Mouse (Mus musculus) forebrain, embryonic 15.5 days (tissue): ENCODE measurements around the gene Lime1. TPM values are rescaled to one million over a fixed set of nuclear protein-coding genes. Genes with fewer than 3 reads are reported as not detected.
A peak's percentile ranks its signal among the peaks of the same experiment; 100 is the strongest.

Experiments
- ATAC-seq: fragments of 200-750 bp; cut with Nextera tagmentation; replicated peaks from 2 replicates; pipeline ENCODE4 v1.8.0; 2017; ENCODE audit warnings: mild to moderate bottlenecking, moderate TSS enrichment, moderate library complexity
- H3K27ac ChIP-seq: fragments of 300-500 bp; sonication (generic); replicated peaks from 2 replicates; pipeline ENCODE4 v1.5.1; 2015; ENCODE audit warnings: mild to moderate bottlenecking, inconsistent platforms
- H3K27me3 ChIP-seq: fragments of 300-500 bp; sonication (generic); 2 replicates; pipeline ENCODE4 v1.6.1; 2015; ENCODE audit warnings: inconsistent platforms
- H3K36me3 ChIP-seq: fragments of 300-500 bp; sonication (generic); 2 replicates; pipeline ENCODE4 v1.6.1; 2015; ENCODE audit warnings: mild to moderate bottlenecking, inconsistent platforms
- H3K4me1 ChIP-seq: fragments of 300-500 bp; sonication (generic); 2 replicates; pipeline ENCODE4 v1.6.1; 2015; ENCODE audit warnings: inconsistent platforms
- H3K4me2 ChIP-seq: fragments of 300-500 bp; sonication (generic); replicated peaks from 2 replicates; pipeline ENCODE4 v1.6.1; 2015; ENCODE audit warnings: mild to moderate bottlenecking, inconsistent platforms
- H3K4me3 ChIP-seq: fragments of 300-500 bp; sonication (generic); 2 replicates; pipeline ENCODE4 v1.5.1; 2015; ENCODE audit warnings: mild to moderate bottlenecking, inconsistent platforms
- H3K9ac ChIP-seq: fragments of 300-500 bp; sonication (generic); replicated peaks from 2 replicates; pipeline ENCODE4 v1.6.1; 2015; ENCODE audit warnings: mild to moderate bottlenecking, inconsistent platforms
- H3K9me3 ChIP-seq: fragments of 300-500 bp; sonication (generic); 2 replicates; pipeline ENCODE4 v1.6.1; 2016; ENCODE audit warnings: inconsistent platforms
- WGBS: fragments of 180-500 bp; shearing (Covaris S2); methylation state at CpG from one replicate; pipeline ENCODE4 v1.1.7; 2015; ENCODE audit warnings: mixed read lengths; 5-methylcytosine and 5-hydroxymethylcytosine counted together
- polyA plus RNA-seq: library from polyadenylated mRNA; unstranded; fragments of >200 nt; fragmentation: Nextera tagmentation; extraction: Ambion mirVana; gene quantifications from 2 replicates; pipeline ENCODE4 v1.2.1, GENCODE M21; 2015

Lime1 gene
- polyA plus RNA-seq: 45.7 and 45.9 TPM in 2 replicates

DNA sequence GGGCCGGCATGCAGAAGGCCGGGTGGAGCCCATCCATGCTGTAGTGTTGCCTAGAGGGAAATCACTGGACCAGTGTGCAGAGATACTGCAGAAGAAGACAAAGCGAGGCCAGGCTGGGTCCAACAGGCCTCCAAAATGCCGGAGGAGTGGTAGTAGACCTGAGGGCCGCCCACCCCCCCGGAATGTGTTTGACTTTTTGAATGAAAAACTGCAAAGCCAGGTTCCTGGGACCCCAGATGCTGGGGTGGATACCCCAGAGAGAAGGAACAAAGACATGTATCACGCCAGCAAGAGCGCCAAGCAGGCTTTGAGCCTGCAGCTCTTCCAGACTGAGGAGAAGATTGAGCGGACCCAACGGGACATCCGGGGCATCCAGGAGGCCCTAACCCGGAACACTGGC is at the start of gene Lime1:
Lime1 (plus strand) TSS at position 301 of the 400 bp plus-strand sequence.
- H3K4me1 ChIP-seq: no peaks in the 10 kb centered on the region
- H3K4me3 ChIP-seq: no peak within 1 kb of the TSS
- H3K27me3 ChIP-seq: no peaks in the 10 kb centered on the region
- WGBS: 95% methylated on average over 12 of the region's 12 CpGs
- no peaks in the 10 kb centered on the region for H3K9me3 ChIP-seq
- H3K9ac ChIP-seq: no peak within 1 kb of the TSS
- H3K36me3 ChIP-seq: peaks cover 57% of the 10 kb centered on the region
- H3K27ac ChIP-seq: no peak within 1 kb of the TSS
- ATAC-seq: no peak
- H3K4me2 ChIP-seq: no peak within 1 kb of the TSS

DNA sequence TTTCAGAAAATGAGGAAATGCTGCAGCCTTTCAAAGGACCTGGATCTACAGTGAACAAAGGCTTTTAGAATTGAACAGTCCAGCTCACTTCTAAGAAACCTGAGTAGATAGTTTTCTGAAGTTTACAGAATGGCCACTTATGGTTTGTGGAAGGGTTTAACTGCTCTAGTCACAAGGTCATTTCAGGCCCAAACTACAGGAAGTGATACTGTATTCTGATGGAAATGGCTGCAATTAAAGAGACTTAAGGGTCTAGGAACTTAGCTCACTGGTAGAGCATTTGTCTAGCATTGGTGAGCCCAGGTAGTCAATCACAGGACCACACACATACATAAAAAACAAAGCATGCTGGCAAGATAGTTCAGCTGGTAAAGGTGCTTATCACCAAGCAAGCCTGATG is 47.3 kb upstream of the Lime1 start:
- no peak for ATAC-seq
- no peaks in the 10 kb centered on the region for H3K27me3 ChIP-seq
- no peak overlapping the region for H3K4me2 ChIP-seq
- H3K4me3 ChIP-seq: no peak overlapping the region
- no peak overlapping the region for H3K27ac ChIP-seq
- H3K4me1 ChIP-seq: no peaks in the 10 kb centered on the region
- H3K9ac ChIP-seq: no peak overlapping the region
- peaks cover 61% of the 10 kb centered on the region for H3K36me3 ChIP-seq
- H3K9me3 ChIP-seq: no peaks in the 10 kb centered on the region

DNA sequence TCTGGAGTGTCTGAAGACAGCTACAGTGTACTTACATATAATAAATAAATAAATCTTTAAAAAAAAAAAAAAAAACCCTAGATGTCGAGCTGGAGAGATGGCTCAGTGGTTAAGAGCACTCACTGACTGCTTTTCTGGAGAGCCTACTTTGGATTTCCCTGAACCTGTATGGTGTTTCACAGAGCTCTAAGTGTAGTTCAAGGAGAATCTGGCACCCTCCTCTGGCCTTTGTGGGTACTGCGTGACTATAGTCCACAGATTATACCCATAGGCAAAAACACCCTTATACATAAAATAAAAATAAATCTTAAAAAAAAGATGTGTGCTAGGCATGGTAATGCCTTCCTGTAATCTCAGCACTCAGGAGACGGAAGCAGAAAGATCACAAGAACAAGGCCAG is 45.9 kb upstream of the Lime1 start:
- ATAC-seq: 0 out of 2 replicates have a peak, but pooled peaks have one; percentile 60
- Histone ChIP-seq H3K4me3 (no peak overlapping the region), H3K27ac (no peak overlapping the region), H3K36me3 (peaks cover 63% of the 10 kb centered on the region), H3K27me3 (no peaks in the 10 kb centered on the region), H3K9me3 (no peaks in the 10 kb centered on the region), H3K4me2 (no peak overlapping the region), H3K9ac (no peak overlapping the region), H3K4me1 (no peaks in the 10 kb centered on the region)
- WGBS: 56% methylated on average over 3 of the region's 3 CpGs

DNA sequence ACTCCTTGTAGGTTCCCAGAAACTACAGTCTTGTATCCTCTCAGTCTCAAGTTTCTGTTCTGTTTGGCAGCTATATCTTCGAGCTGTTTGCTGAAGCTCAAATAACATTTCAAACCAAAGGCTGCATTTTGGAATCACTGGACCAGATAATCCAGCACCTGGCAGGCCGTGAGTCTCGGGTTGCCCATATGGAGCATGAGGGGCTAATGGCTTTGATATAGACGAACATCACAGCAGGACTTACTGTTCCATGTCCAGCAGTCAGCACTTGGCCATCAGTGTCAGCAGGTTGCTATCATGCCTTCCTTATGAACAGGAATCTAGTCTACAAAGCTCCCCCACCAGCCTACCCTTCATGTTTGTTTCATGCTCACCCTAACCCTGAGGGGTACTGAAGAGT is 39.5 kb upstream of the Lime1 start:
- Histone ChIP-seq H3K27ac (no peak overlapping the region), H3K27me3 (no peaks in the 10 kb centered on the region), H3K9ac (no peak overlapping the region), H3K9me3 (no peaks in the 10 kb centered on the region), H3K4me1 (no peaks in the 10 kb centered on the region), H3K36me3 (peaks cover 60% of the 10 kb centered on the region), H3K4me2 (no peak overlapping the region), H3K4me3 (no peak overlapping the region)
- WGBS: 78% methylated on average over 4 of the region's 4 CpGs
- no peak for ATAC-seq

DNA sequence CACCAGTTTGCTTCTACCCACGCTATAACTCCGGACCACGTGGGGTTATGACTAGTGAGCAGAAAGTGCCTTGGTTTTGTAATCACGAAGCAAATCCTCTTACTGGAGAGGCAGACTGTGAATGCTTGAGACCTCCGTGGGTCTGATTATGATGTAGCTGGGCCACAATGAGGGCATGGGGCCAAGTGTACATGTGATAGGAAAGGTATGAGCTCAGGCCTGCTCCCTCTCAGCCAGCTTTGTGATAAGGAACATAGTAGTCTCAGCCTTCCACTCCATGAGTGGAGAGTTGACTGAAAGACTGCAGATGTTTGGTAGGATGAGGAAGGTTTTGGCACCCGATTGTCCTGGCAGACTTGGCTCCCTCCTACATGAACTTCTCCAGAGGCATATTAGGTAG is 37.1 kb upstream of the Lime1 start:
- Histone ChIP-seq H3K27ac (no peak overlapping the region), H3K4me1 (no peaks in the 10 kb centered on the region), H3K36me3 (peaks cover 48% of the 10 kb centered on the region), H3K4me3 (no peak overlapping the region), H3K9me3 (no peaks in the 10 kb centered on the region), H3K4me2 (no peak overlapping the region), H3K9ac (no peak overlapping the region), H3K27me3 (no peaks in the 10 kb centered on the region)
- WGBS: 94% methylated on average over 6 of the region's 6 CpGs
- ATAC-seq: no peak

DNA sequence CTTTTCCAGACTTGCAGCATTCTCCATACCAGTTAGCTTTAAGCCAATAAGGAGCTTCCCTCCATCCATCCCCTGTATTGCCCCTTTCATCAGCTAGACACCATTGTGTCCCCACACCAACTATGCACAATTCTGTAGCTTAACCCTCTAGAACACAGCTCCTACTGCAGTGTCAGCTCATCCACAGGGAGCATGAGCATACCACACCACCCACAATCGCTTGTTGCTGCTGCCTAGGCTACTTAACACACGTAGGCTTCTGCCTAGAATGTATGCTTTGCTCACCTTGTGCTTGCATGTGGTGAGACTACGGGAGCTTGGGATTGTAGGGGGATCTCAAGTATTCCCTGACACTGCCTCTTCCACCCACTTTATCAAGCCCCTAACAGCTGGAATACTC is 23.1 kb upstream of the Lime1 start:
- ATAC-seq: no peak
- Histone ChIP-seq H3K27ac (no peak overlapping the region), H3K9me3 (no peaks in the 10 kb centered on the region), H3K27me3 (no peaks in the 10 kb centered on the region), H3K4me3 (no peak overlapping the region), H3K4me1 (no peaks in the 10 kb centered on the region), H3K36me3 (peaks cover 85% of the 10 kb centered on the region), H3K4me2 (no peak overlapping the region), H3K9ac (no peak overlapping the region)
- 79% methylated on average over 3 of the region's 3 CpGs for WGBS

DNA sequence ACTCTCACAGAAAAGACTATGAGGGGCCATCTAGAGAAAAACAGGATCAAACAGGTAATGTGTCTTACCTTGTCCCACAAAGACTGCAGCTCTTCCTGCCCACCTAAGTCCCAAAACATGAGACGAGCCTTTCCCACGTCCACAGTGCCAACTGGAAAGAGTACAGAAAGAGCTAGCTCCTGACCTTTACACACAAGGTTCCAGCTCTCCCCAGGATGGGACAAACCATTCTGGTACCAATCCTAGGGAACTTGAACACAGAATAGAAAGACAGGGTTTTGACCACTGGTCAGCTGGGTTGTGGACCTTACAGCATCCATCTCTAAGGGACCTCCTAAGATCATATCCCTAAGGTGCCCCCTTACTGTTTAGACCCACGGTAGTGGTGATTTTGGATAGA is 15.9 kb upstream of the Lime1 start:
- H3K4me2 ChIP-seq: peak overlapping the region; percentile 90
- no peaks in the 10 kb centered on the region for H3K27me3 ChIP-seq
- no peak for ATAC-seq
- no peaks in the 10 kb centered on the region for H3K9me3 ChIP-seq
- no peak overlapping the region for H3K27ac ChIP-seq
- peaks cover 39% of the 10 kb centered on the region for H3K4me1 ChIP-seq
- 85% methylated on average over 3 of the region's 3 CpGs for WGBS
- peaks cover 41% of the 10 kb centered on the region for H3K36me3 ChIP-seq
- H3K4me3 ChIP-seq: peak overlapping the region; percentile 81
- peak overlapping the region; percentile 94; the same call in 1 of the 2 replicates for H3K9ac ChIP-seq

DNA sequence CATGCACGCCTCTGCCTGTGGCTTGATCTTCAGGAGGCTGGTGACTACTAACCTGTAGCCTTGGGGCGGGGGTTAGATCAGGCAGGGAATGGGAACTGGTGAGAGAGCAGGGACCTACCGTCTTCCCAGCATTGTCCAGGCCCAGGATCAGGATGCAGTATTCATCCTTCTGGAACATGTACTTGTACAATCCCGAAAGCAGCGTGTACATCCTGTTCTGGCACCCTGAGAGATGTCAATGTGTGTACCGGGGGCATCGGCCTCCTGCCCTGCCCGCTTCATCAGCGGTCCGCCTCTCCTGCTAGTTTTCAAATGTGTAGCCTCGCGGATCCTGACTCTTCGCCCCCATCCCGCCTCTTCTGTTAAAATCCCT is 15.4 kb upstream of the Lime1 start:
- Histone ChIP-seq H3K36me3 (peaks cover 40% of the 10 kb centered on the region), H3K4me1 (peaks cover 44% of the 10 kb centered on the region), H3K27me3 (no peaks in the 10 kb centered on the region), H3K4me3 (peak overlapping the region; percentile 81), H3K27ac (peak overlapping the region; percentile 93), H3K9ac (peak overlapping the region; percentile 94), H3K9me3 (no peaks in the 10 kb centered on the region), H3K4me2 (peak overlapping the region; percentile 90)
- no peak; the same call in 1 of the 2 replicates for ATAC-seq
- WGBS: 11% methylated on average over 14 of the region's 14 CpGs

DNA sequence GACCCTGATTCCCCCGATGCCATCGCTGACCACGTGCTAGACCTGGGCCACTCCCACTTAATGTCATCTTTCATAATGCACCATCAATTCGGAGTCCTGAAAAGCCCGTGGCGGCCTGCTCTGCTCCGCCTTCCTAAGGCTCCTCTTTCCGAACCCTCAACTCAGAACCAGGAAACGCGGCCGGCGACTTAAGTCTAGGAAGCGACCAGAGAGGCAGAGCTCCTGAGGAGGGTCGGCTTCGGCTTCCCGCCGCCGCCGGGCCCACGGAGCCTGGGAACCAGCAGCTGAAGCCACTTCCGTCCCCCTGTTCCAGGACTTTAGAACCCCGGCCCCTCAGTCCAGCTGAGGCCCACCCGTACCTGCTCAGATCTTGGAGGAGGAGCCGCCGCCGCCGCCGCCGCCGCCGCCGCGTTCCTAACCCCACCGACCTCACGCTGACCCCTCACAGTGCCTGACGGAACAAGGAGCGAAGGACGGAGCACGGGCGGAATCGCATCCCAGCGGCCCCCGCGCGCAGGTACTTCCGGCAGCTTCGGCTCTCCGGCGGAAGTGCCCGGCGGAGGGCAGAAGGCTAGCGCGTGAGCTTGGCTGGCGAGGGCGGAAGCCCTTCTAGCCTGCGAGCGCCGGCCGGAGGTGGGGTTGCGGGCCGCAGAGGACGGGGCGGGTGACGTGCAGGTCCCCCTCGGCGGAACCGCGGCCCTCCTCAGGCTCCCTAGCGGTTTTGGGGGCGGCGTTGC is 14.8 kb upstream of the Lime1 start, which contains the start of the genes Zgpat and Arfrp1:
Zgpat (plus strand) TSS at position 69 of the 737 bp plus-strand sequence.
Arfrp1 (minus strand) TSS at position 545 of the 737 bp plus-strand sequence.
- Histone ChIP-seq H3K36me3 (peaks cover 40% of the 10 kb centered on the region), H3K27me3 (no peaks in the 10 kb centered on the region), H3K4me2 (peak within 1 kb of the TSS; percentile 90), H3K9me3 (no peaks in the 10 kb centered on the region), H3K4me1 (peaks cover 46% of the 10 kb centered on the region), H3K4me3 (peak within 1 kb of the TSS; percentile 81), H3K9ac (peak within 1 kb of the TSS; percentile 94), H3K27ac (peak within 1 kb of the TSS; percentile 93)
- 1% methylated on average over 71 of the region's 71 CpGs for WGBS
- peak; percentile 89 for ATAC-seq

DNA sequence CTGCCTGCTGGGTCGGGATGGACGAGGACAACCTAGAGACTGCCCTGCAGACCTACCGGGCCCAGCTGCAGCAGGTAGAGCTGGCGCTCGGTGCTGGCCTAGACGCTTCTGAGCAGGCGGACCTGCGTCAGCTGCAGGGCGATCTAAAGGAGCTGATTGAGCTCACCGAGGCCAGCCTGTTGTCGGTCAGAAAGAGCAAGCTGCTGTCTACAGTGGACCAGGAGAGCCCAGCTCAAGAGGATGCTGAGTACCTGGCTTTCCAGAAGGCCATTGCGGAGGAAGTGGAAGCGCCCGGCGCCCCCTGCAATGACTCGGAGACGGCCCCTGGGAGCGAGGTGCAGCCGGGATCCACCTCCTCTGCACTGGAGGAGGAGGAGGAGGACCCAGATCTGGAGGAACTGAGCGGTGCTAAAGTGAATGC is 14.2 kb upstream of the Lime1 start:
- Histone ChIP-seq H3K27ac (peak overlapping the region; percentile 93), H3K36me3 (peaks cover 39% of the 10 kb centered on the region), H3K4me3 (peak overlapping the region; percentile 81), H3K4me2 (peak overlapping the region; percentile 90), H3K9ac (peak overlapping the region; percentile 94), H3K9me3 (no peaks in the 10 kb centered on the region), H3K4me1 (peaks cover 46% of the 10 kb centered on the region), H3K27me3 (no peaks in the 10 kb centered on the region)
- ATAC-seq: peak; percentile 69
- 1% methylated on average over 20 of the region's 20 CpGs for WGBS

DNA sequence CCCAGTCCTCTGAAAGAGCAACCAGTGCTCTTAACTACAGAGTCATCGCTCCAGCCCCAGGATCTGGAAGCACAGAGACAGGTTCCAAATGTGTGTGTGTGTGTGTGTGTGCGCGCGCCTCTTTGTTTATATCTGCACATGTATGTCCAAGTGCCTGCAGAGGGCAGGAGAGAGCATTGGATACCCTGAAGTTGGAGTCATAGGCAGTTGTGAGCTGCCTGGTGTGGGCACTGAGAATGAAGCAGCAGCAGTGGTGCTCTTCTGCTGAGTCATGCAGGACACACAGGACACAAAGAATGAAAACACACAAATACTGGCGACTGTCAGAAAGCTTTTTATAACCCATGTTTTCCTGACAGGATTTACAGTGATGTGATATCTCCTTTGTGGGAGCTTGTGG is 9.9 kb upstream of the Lime1 start:
- ATAC-seq: no peak
- H3K4me2 ChIP-seq: no peak overlapping the region
- peaks cover 16% of the 10 kb centered on the region; the same call in 1 of the 2 replicates for H3K36me3 ChIP-seq
- H3K4me1 ChIP-seq: peaks cover 35% of the 10 kb centered on the region
- WGBS: 96% methylated on average over 5 of the region's 5 CpGs
- no peak overlapping the region for H3K4me3 ChIP-seq
- no peak overlapping the region for H3K27ac ChIP-seq
- no peaks in the 10 kb centered on the region for H3K27me3 ChIP-seq
- no peaks in the 10 kb centered on the region for H3K9me3 ChIP-seq
- no peak overlapping the region for H3K9ac ChIP-seq

DNA sequence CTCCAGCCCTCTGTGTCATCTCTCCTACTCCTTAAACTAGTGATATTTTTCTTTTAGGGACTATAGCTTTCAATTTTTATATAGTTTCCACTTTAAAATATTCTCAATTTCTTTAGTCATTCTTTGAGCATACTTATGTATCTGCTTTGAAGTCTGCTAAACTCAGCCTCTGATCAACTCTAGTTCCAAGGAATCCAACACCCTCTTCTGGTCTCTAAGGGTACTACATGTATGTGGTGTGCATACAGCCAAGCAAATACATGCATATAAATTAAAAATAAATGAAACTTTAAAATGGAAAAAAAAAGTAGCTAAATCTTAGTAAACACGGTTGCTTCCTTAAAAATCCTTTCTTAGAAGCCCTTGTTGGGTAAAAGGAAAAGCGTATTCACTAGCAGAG is 4.1 kb upstream of the Lime1 start:
- H3K4me3 ChIP-seq: no peak overlapping the region
- no peaks in the 10 kb centered on the region for H3K27me3 ChIP-seq
- H3K4me1 ChIP-seq: no peaks in the 10 kb centered on the region
- ATAC-seq: no peak
- H3K9ac ChIP-seq: no peak overlapping the region
- H3K27ac ChIP-seq: no peak overlapping the region
- H3K36me3 ChIP-seq: peaks cover 26% of the 10 kb centered on the region
- no peak overlapping the region for H3K4me2 ChIP-seq
- 95% methylated on average over 2 of the region's 2 CpGs for WGBS
- no peaks in the 10 kb centered on the region for H3K9me3 ChIP-seq

DNA sequence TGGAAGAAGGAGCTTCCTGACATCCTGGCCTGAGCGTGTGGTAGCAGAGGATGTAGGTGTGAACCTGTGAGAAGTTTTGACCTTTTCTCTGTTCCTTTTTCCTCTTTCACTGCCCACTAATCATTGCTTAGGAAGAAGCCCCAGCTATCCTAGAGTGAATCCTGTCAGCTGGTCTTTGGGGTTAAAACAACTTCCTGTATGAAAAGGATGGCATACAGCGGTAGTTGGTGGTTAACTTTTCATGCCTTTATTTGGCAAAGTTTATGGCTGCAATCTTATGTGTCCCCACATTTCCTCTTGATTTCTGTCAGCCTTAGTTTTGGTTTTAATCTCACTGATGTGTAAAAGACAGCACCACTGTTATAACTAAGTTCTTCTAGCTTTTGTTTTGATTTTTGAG is 2.6 kb upstream of the Lime1 start:
- 96% methylated on average over 2 of the region's 2 CpGs for WGBS
- Histone ChIP-seq H3K27ac (no peak overlapping the region), H3K27me3 (no peaks in the 10 kb centered on the region), H3K9ac (no peak overlapping the region), H3K4me1 (no peaks in the 10 kb centered on the region), H3K9me3 (no peaks in the 10 kb centered on the region), H3K4me3 (no peak overlapping the region), H3K36me3 (peaks cover 37% of the 10 kb centered on the region), H3K4me2 (no peak overlapping the region)
- no peak for ATAC-seq
